Mouse (Mus musculus): ENCODE results near the gene Zmym2.
A peak's percentile ranks its signal among the peaks of the same experiment; 100 is the strongest.

Zmym2 gene

GRCm38 (mm10) chr14:56918532-56918931, 32.1 kb downstream of the Zmym2 start:
- DNase-seq (ENCODE audit: low spot score in 2 of 2) = no peak

GRCm38 (mm10) chr14:56935481-56935880, 49.0 kb downstream of the Zmym2 start:
- no peak for DNase-seq (ENCODE audit: low spot score in 2 of 2)

GRCm38 (mm10) chr14:56939903-56940302, 53.5 kb downstream of the Zmym2 start:
- DNase-seq (ENCODE audit: low spot score in 2 of 2) = no peak

DNA sequence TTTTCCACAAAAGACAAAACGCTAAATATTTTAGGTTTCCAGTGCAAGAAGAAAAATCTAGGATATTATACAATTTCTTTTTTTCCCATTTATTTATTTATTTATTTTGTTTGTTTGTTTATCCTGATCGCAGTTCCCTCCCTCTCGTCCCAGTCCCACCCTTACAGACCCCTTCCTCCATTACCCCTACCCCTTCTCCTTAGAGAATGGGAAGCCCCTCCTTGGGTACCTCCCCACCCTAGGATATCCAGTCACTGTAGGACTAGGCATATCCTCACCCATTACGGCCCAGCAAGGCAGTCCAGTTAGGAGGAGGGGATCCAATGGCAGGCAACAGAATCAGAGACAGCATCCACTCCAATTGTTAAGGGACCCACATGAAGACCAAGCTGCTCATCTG, 66.5 kb downstream of the Zmym2 start:
- DNase-seq (ENCODE audit: low spot score in 2 of 2) = no peak

GRCm38 (mm10) chr14:56954393-56954792, 67.9 kb downstream of the Zmym2 start:
- no peak for DNase-seq (ENCODE audit: low spot score in 2 of 2)

DNA sequence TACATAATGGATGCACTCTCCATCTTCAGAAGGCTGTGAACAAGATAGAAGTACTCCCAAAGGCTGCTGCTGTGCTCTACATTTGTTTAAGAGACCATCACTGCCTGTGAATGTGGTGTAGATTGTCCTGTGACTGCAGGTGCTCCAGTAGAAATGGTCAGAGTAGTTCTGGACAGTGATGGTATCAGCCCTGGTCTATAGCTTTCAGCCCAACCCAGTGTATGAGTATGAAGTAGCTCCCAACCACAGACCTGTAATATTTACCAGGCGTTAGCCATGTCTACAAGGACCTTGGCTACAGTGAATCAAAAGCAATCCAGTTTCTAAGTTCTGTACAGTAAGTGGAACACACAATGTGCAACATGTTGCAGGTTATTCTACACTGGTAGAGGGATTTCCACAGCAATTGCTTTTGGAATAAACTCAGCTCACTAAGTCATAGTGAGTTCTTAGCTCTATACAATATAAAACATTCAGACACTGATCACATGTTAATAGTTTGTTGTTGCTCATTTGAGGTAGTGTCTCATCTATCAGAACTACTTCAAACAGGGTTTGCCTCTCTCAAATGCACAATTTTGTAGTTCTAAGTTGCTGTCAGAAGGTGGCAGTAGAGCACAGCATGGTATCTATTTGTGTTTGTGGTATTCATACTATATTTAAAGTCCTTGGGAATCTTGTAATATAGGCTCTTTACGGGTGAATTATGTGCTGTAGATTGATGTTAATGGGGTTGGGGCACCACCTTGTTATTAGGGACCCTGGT, 77.7 kb downstream of the Zmym2 start:
- peak in 1 of 2 experiments; percentile 17 for DNase-seq (ENCODE audit: low spot score in 2 of 2)

- DNase-seq (ENCODE audit: low spot score in 2 of 2) = no peak
Observed at GRCm38 (mm10) chr14:56969653-56970052, 83.2 kb downstream of the Zmym2 start.

GRCm38 (mm10) chr14:56970160-56970559, 83.7 kb downstream of the Zmym2 start:
- no peak for DNase-seq (ENCODE audit: low spot score in 2 of 2)

DNA sequence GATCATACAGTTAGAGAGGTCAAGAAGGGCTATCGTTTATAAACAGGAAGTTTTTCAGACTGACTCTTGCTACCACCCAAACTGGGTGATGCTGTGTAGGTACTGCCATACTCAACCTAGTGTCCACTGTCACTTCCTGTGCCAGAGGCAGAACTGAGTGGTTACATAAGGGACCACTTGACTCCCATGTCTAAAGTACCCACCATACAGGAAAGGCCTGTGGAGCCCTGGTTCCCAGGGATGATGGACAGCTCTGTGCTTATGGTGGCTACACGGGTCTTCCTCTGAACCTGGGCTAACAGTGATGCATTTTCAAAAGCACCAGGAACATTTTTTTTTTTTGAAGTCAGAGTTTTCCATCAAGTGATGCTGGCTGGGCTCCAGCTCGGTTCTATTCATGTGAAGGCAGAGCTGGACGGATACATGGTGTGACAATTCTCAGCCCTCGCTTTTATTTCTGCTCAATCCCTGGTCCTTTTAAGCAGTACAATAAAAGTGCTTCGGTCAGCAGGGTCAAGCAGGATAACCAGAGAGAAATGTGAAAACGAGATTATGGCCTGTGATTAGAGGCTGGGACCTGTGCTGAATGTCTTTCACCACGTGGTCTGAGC, 91.7 kb downstream of the Zmym2 start:
- no peak for DNase-seq (ENCODE audit: low spot score in 2 of 2)

GRCm38 (mm10) chr14:56988621-56989020, 102.2 kb downstream of the Zmym2 start:
- DNase-seq (ENCODE audit: low spot score in 2 of 2) = no peak

All from spleen, postnatal 10 days (tissue).